Mouse (Mus musculus): Measurements from ENCODE around the gene Tead1.

DNA sequence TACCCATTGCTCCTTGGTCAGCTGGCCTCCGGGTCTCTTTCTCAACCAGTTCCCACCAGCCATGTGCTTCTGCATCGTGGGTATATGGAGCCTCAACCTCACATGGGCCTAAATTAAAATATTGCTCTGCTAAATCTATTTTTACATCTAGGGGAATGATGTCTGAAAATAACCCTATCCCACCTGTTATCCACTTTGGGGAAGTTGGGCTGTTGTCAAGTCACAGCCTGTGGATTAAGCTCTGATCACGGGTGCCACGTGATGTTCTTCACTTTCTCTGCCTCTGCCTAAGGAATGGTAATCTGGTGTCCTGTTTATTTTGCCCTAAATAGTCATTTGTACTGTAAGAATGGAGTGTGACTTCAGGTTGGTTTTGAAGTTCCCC lies 17.7 kb downstream of the Tead1 start:
- TF ChIP-seq CTCF (IDR thresholded peaks at IDR 0.05; ENCODE audit: low read depth) (no peak), EP300 (IDR thresholded peaks at IDR 0.05; ENCODE audit: low read depth) (no peak)
